Mouse (Mus musculus): ENCODE data around the gene Olfr458.
"Not testable (repeated sequence)": the region's sequence is repeated elsewhere in the genome, so short reads cannot be mapped to it uniquely, and the experiment has no call there.

Olfr458 gene

GRCm38 (mm10) chr6:42465096-42465495 is at the start of gene Olfr458:
Gene Olfr458, minus strand, starts transcription at chr6:42465196.
- no peak for DNase-seq (ENCODE audit: low spot score)

- DNase-seq (ENCODE audit: low spot score): no peak
Observed at GRCm38 (mm10) chr6:42513461-42513860, 48.5 kb upstream of the Olfr458 start.

GRCm38 (mm10) chr6:42509311-42509710 is 44.3 kb upstream of the Olfr458 start:
- DNase-seq (ENCODE audit: low spot score): no peak

GRCm38 (mm10) chr6:42503478-42503877 is 38.5 kb upstream of the Olfr458 start:
- DNase-seq (ENCODE audit: low spot score): no peak

GRCm38 (mm10) chr6:42489731-42490130 is 24.7 kb upstream of the Olfr458 start:
- no peak for DNase-seq (ENCODE audit: low spot score)

- no peak for DNase-seq (ENCODE audit: low spot score)
Observed at GRCm38 (mm10) chr6:42487114-42487513, 22.1 kb upstream of the Olfr458 start, which contains the start of gene Olfr456. Gene Olfr456, minus strand, starts transcription at chr6:42487214.

GRCm38 (mm10) chr6:42484633-42485032 is 19.6 kb upstream of the Olfr458 start:
- no peak for DNase-seq (ENCODE audit: low spot score)

- DNase-seq (ENCODE audit: low spot score): no peak
Observed at GRCm38 (mm10) chr6:42476235-42476634, 11.2 kb upstream of the Olfr458 start, which contains the start of gene Olfr457. Gene Olfr457, minus strand, starts transcription at chr6:42476335.

- not testable (repeated sequence) for DNase-seq (ENCODE audit: low spot score)
Observed at GRCm38 (mm10) chr6:42471298-42471697, 6.3 kb upstream of the Olfr458 start.

GRCm38 (mm10) chr6:42470542-42470941 is 5.5 kb upstream of the Olfr458 start:
- no peak for DNase-seq (ENCODE audit: low spot score)

- no peak for DNase-seq (ENCODE audit: low spot score)
Observed at GRCm38 (mm10) chr6:42447381-42447780, 17.6 kb downstream of the Olfr458 start.

- no peak for DNase-seq (ENCODE audit: low spot score)
Observed at GRCm38 (mm10) chr6:42444491-42444890, 20.5 kb downstream of the Olfr458 start.

GRCm38 (mm10) chr6:42441395-42441794 is 23.6 kb downstream of the Olfr458 start:
- no peak for DNase-seq (ENCODE audit: low spot score)

- no peak for DNase-seq (ENCODE audit: low spot score)
Observed at GRCm38 (mm10) chr6:42435490-42435889, 29.5 kb downstream of the Olfr458 start.

GRCm38 (mm10) chr6:42434446-42434845 is 30.6 kb downstream of the Olfr458 start, which contains the start of gene Tas2r126:
Gene Tas2r126, plus strand, starts transcription at chr6:42434535.
- no peak for DNase-seq (ENCODE audit: low spot score)

- DNase-seq (ENCODE audit: low spot score): no peak
Observed at GRCm38 (mm10) chr6:42433554-42433953, 31.4 kb downstream of the Olfr458 start.

- DNase-seq (ENCODE audit: low spot score): no peak
Observed at GRCm38 (mm10) chr6:42426337-42426736, 38.7 kb downstream of the Olfr458 start.

GRCm38 (mm10) chr6:42424472-42424871 is 40.5 kb downstream of the Olfr458 start:
- no peak for DNase-seq (ENCODE audit: low spot score)

GRCm38 (mm10) chr6:42421439-42421838 is 43.6 kb downstream of the Olfr458 start:
- no peak for DNase-seq (ENCODE audit: low spot score)

GRCm38 (mm10) chr6:42419443-42419842 is 45.6 kb downstream of the Olfr458 start:
- DNase-seq (ENCODE audit: low spot score): no peak

All from urinary bladder, postnatal 25 days (tissue).